In the genomic region with DNA sequence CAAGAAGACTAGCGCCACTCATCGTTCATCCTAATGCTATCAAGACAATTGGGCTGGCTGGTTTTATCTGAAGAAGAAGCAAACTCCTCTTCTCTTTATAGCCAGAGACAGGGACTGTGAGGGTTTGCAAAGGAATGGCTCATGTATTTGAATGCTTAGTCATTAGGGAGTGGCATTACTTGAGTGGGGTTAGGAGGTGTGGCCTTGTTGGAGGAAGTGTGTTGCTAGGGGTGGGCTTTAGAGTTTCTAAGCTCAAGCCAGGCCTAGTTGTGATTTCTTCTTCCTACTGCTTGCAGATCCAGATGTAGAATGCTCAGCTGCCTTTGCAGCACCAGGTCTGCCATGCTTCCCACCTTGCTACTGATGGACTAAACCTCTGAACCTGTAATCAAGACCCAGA, we compare ENCODE assay signal across 20 mouse cellular contexts.
"Had no signal": no experiment of that assay in that cellular context is flagged by ENCODE, and none has a peak within 500 bp of the region (broad histone marks: within the 10 kb centered on the region; RNA-seq: fewer than 3 reads in every experiment).

No protein-coding gene starts in this region.

- H3K4me3 ChIP-seq: layer of hippocampus, adult 2 months; limb, embryonic 10.5 days; limb, embryonic 13.5 days; liver, embryonic 12.5 days; liver, embryonic 15.5 days; lung, embryonic 15.5 days had no signal

- H3K27ac ChIP-seq: kidney, postnatal 0 days; layer of hippocampus, adult 2 months; limb, embryonic 10.5 days; limb, embryonic 13.5 days; liver, embryonic 12.5 days; liver, embryonic 15.5 days; lung, embryonic 15.5 days; macrophage; stomach, postnatal 0 days had no signal

- H3K9me3 ChIP-seq: limb, embryonic 10.5 days; limb, embryonic 13.5 days; liver, embryonic 12.5 days; liver, embryonic 15.5 days; lung, embryonic 15.5 days had no signal

- H3K4me1 ChIP-seq: limb, embryonic 10.5 days; limb, embryonic 13.5 days; liver, embryonic 12.5 days; liver, embryonic 15.5 days; lung, embryonic 15.5 days had no signal

- H3K9ac ChIP-seq: limb, embryonic 13.5 days; liver, embryonic 12.5 days; liver, embryonic 15.5 days; lung, embryonic 15.5 days had no signal

- DNase-seq: kidney, adult 18-20 months; kidney, adult 9 months; kidney, postnatal 25 days; layer of hippocampus, adult 9-11 months; liver; lung, adult 18-20 months; lung, postnatal 10 days; midbrain, embryonic 14.5 days; right cerebral cortex, postnatal 4 days; thymus, adult 2 months; thymus, postnatal 14 days had no signal

- H3K36me3 ChIP-seq: limb, embryonic 10.5 days; limb, embryonic 13.5 days; liver, embryonic 12.5 days; liver, embryonic 15.5 days; lung, embryonic 15.5 days had no signal

- H3K27me3 ChIP-seq: limb, embryonic 13.5 days; liver, embryonic 12.5 days; liver, embryonic 15.5 days; lung, embryonic 15.5 days had no signal

- H3K4me2 ChIP-seq: limb, embryonic 13.5 days; liver, embryonic 12.5 days; liver, embryonic 15.5 days; lung, embryonic 15.5 days had no signal
